Mouse (Mus musculus) myocyte (in vitro differentiated cells): ENCODE measurements around the gene Scarb1. TPM values are rescaled to one million over a fixed set of nuclear protein-coding genes. Genes with fewer than 3 reads are reported as not detected.

ENCODE experiments used
- H3K27me3 ChIP-seq: one replicate; pipeline ENCODE4 v1.6.1; 2011; ENCODE audit not compliant: control insufficient read depth, insufficient read depth, insufficient read length
- H3K36me3 ChIP-seq: one replicate; pipeline ENCODE4 v1.6.1; 2011; ENCODE audit not compliant: control insufficient read depth, insufficient read depth
- H3K4me2 ChIP-seq: one replicate; pipeline ENCODE4 v1.6.1; 2011; ENCODE audit warnings: low read depth, control low read depth
- H3K4me3 ChIP-seq: one replicate; pipeline ENCODE4 v1.5.1; 2011; ENCODE audit warnings: mild to moderate bottlenecking, control low read depth, moderate library complexity
- H3K79me2 ChIP-seq: one replicate; pipeline ENCODE4 v1.6.1; 2011; ENCODE audit not compliant: control insufficient read depth, insufficient read depth
- H3ac ChIP-seq: one replicate; pipeline ENCODE4 v1.6.1; 2011; ENCODE audit not compliant: control insufficient read depth, insufficient read length
- CEBPB ChIP-seq: IDR thresholded peaks from 2 replicates; pipeline ENCODE4 v1.6.1; 2011; ENCODE audit warnings: mild to moderate bottlenecking, moderate library complexity; ENCODE audit not compliant: poor library complexity, insufficient read depth, severe bottlenecking
- E2F4 ChIP-seq: IDR thresholded peaks from one replicate; pipeline ENCODE4 v1.6.1; 2011; ENCODE audit warnings: mild to moderate bottlenecking, control low read depth, moderate library complexity; ENCODE audit not compliant: insufficient read depth
- MAX ChIP-seq: IDR thresholded peaks from one replicate; pipeline ENCODE4 v1.6.1; 2011; ENCODE audit warnings: low read depth, mild to moderate bottlenecking, control low read depth
- MYOD1 ChIP-seq, 3 experiments: IDR thresholded peaks; one replicate each; pipeline ENCODE4 v1.6.1; 2011; ENCODE audit warnings: control low read depth in 2 of 3, low read depth in 2 of 3, mild to moderate bottlenecking in 2 of 3, moderate library complexity in 1 of 3; ENCODE audit not compliant: insufficient read length in 2 of 3, control insufficient read depth in 1 of 3
- MYOG ChIP-seq, 3 experiments: IDR thresholded peaks; one replicate each; pipeline ENCODE4 v1.6.1; 2011; ENCODE audit warnings: control low read depth in 2 of 3, low read depth in 2 of 3, mild to moderate bottlenecking in 2 of 3; ENCODE audit not compliant: insufficient read length in 2 of 3, control insufficient read depth in 1 of 3, insufficient read depth in 1 of 3
- POLR2A ChIP-seq: IDR thresholded peaks from one replicate; pipeline ENCODE4 v1.6.1; 2011; ENCODE audit warnings: low read depth, mild to moderate bottlenecking, control low read depth, moderate library complexity; ENCODE audit not compliant: insufficient read length
- POLR2AphosphoS2 ChIP-seq: IDR thresholded peaks from one replicate; pipeline ENCODE4 v1.6.1; 2011; ENCODE audit warnings: low read depth, control low read depth; ENCODE audit not compliant: insufficient read length
- REST ChIP-seq: IDR thresholded peaks from one replicate; pipeline ENCODE4 v1.6.1; 2011; ENCODE audit warnings: mild to moderate bottlenecking, control low read depth, moderate library complexity; ENCODE audit not compliant: insufficient read depth, insufficient read length
- SRF ChIP-seq: IDR thresholded peaks from one replicate; pipeline ENCODE4 v1.6.1; 2011; ENCODE audit warnings: low read depth; ENCODE audit not compliant: control insufficient read depth, insufficient read length
- TCF12 ChIP-seq: IDR thresholded peaks from one replicate; pipeline ENCODE4 v1.6.1; 2011; ENCODE audit warnings: mild to moderate bottlenecking, control low read depth; ENCODE audit not compliant: poor library complexity, insufficient read depth, severe bottlenecking
- TCF3 ChIP-seq: IDR thresholded peaks from one replicate; pipeline ENCODE4 v1.6.1; 2011; ENCODE audit warnings: low read depth, control low read depth; ENCODE audit not compliant: insufficient read length
- USF1 ChIP-seq: IDR thresholded peaks from one replicate; pipeline ENCODE4 v1.6.1; 2011; ENCODE audit warnings: low read depth, mild to moderate bottlenecking, control low read depth, moderate library complexity
- polyA plus RNA-seq: library from polyadenylated mRNA; unstranded; fragments of >200 nt; fragmentation: generic; extraction: Trizol; gene quantifications from one replicate; pipeline ENCODE4 v1.2.1, GENCODE M21; 2012; ENCODE audit warnings: missing spikeins

Gene Scarb1
- polyA plus RNA-seq, 1 experiment = 28.6 TPM

DNA sequence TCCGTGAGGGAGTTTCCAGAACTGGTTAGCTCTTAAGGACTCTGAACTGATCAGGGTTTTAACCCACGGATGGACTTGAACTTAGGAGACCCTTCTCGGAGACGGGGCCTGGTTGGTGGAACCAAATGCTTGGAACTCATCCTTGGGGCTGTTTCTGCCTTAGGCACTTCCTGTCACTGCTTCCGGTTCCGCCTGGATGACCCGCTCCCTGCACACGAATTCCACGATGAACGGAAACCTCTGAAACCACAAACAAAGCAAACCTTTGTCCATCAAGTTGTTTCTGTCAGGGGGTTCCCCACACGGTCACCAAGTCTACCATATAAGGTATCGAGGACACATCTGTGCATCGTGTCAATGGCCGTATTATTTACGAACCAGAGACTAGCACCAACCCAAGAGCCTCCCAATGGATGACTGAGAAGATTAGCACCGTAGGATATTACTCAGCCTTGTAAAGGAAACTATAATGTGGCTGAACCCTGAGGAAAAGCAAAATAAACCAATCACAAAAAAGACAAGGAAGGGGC, 20.2 kb upstream of the Scarb1 start:
- H3K79me2 ChIP-seq = no peaks in the 10 kb centered on the region
- H3ac ChIP-seq = no peak overlapping the region
- H3K4me2 ChIP-seq = no peak overlapping the region
- TF ChIP-seq E2F4 (no peak), MYOD1 (IDR thresholded peaks at IDR 0.05; ENCODE audit: control insufficient read depth in 1 of 3, insufficient read length in 2 of 3, low read depth in 2 of 3) (no peak), USF1 (no peak), MAX (no peak), TCF3 (no peak), POLR2AphosphoS2 (no peak), REST (no peak), MYOG (IDR thresholded peaks at IDR 0.05; ENCODE audit: control insufficient read depth in 1 of 3, insufficient read depth in 1 of 3, insufficient read length in 2 of 3, low read depth in 2 of 3) (no peak), POLR2A (no peak), SRF (no peak), CEBPB (no peak), TCF12 (no peak)
- H3K4me3 ChIP-seq = no peak overlapping the region
- no peaks in the 10 kb centered on the region for H3K36me3 ChIP-seq
- H3K27me3 ChIP-seq = no peaks in the 10 kb centered on the region

DNA sequence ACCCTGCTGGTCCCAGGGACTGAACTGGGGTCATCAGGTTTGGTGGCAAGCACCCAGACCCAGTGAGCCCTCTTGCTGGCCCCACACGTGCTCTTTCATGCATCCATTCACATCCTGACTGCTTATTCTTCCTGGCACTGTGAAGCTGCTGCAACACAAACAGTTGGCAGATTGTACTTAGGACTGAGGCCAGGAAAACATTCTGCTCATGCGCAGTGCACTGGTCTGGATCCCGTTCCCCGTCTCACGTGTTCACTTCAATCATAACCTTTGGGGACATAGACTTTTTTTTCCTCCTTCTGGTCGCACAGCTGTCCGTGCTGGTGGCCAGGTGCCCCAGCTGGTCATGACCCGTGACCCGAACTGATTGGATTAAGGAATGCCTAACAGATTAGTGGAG, 19.7 kb upstream of the Scarb1 start:
- TF ChIP-seq CEBPB (no peak), REST (no peak), POLR2AphosphoS2 (no peak), MYOD1 (IDR thresholded peaks at IDR 0.05; ENCODE audit: control insufficient read depth in 1 of 3, insufficient read length in 2 of 3, low read depth in 2 of 3) (no peak), USF1 (no peak), POLR2A (no peak), MAX (no peak), SRF (no peak), E2F4 (no peak), TCF3 (no peak), TCF12 (no peak)
- H3K36me3 ChIP-seq = no peaks in the 10 kb centered on the region
- H3K4me2 ChIP-seq = no peak overlapping the region
- H3K27me3 ChIP-seq = no peaks in the 10 kb centered on the region
- H3K4me3 ChIP-seq = no peak overlapping the region
- H3ac ChIP-seq = no peak overlapping the region
- no peaks in the 10 kb centered on the region for H3K79me2 ChIP-seq

DNA sequence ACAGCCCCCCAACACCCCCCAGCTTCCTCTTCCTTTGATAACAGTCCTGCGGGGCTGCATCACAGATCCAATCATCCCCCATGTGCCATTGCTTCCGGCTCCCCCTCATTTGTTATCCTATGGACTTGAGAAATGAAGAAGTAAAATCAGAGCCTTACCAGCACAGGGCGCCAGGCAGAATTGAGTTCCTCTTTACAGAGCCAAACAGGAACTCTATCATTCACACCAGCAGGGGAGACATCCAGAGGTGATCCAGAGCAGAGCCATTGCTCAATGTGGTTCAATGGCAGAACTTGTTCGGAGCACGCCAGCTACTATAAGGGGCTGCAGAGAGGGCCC, 17.3 kb upstream of the Scarb1 start:
- no peak overlapping the region for H3K4me3 ChIP-seq
- H3K4me2 ChIP-seq = no peak overlapping the region

DNA sequence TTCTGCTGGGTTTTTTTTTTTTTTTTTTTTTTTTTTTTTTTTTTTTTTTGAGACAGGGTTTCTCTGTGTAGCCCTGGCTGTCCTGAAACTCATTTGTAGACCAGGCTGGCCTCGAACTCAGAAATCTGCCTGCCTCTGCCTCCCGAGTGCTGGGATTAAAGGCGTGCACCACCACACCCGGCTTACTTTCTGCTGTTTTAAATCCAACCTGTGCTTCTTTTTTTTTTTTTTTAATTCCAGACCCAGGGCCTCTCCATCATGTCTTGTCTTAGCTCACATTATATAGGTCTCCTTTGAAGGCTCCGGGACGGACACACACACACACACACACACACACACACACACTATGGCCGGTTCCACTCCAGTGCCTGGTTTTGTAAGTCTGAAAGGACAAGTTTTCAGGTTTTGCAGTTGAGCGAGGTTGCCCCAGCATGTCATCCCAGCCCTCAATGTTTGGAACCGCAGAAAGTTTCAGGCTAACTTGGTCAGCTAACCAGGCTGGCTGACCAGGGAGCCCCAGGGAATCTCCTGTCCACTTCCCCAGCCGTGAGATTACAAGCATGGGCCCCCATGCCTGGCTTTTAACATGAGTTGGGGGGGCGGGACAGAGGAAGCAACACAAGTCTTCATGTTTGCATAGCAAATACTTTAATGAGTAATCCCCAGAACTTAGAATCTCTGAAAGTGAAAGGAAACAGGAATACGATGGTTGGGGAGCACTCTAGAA, 16.8 kb upstream of the Scarb1 start:
- no peaks in the 10 kb centered on the region for H3K79me2 ChIP-seq
- H3ac ChIP-seq = no peak overlapping the region
- TF ChIP-seq TCF12 = no peak
- no peak for TF ChIP-seq MYOG (IDR thresholded peaks at IDR 0.05; ENCODE audit: control insufficient read depth in 1 of 3, insufficient read depth in 1 of 3, insufficient read length in 2 of 3, low read depth in 2 of 3)
- TF ChIP-seq REST = no peak
- TF ChIP-seq MYOD1 (IDR thresholded peaks at IDR 0.05; ENCODE audit: control insufficient read depth in 1 of 3, insufficient read length in 2 of 3, low read depth in 2 of 3) = no peak
- TF ChIP-seq POLR2A = no peak
- no peak for TF ChIP-seq CEBPB
- no peak for TF ChIP-seq MAX
- TF ChIP-seq USF1 = no peak
- TF ChIP-seq TCF3 = no peak
- no peak for TF ChIP-seq E2F4
- TF ChIP-seq POLR2AphosphoS2 = no peak
- no peak for TF ChIP-seq SRF
- H3K36me3 ChIP-seq = no peaks in the 10 kb centered on the region
- no peaks in the 10 kb centered on the region for H3K27me3 ChIP-seq
- no peak overlapping the region for H3K4me2 ChIP-seq
- H3K4me3 ChIP-seq = no peak overlapping the region

More for the DNA sequence above, 17.3 kb upstream of the Scarb1 start:
- TF ChIP-seq SRF (no peak), TCF12 (no peak), POLR2A (no peak), MAX (no peak), REST (no peak), TCF3 (no peak), MYOD1 (IDR thresholded peaks at IDR 0.05; ENCODE audit: control insufficient read depth in 1 of 3, insufficient read length in 2 of 3, low read depth in 2 of 3) (no peak), E2F4 (no peak), CEBPB (no peak), POLR2AphosphoS2 (no peak), MYOG (IDR thresholded peaks at IDR 0.05; ENCODE audit: control insufficient read depth in 1 of 3, insufficient read depth in 1 of 3, insufficient read length in 2 of 3, low read depth in 2 of 3) (no peak)
- no peaks in the 10 kb centered on the region for H3K36me3 ChIP-seq
- no peaks in the 10 kb centered on the region for H3K27me3 ChIP-seq
- no peak overlapping the region for H3ac ChIP-seq
- H3K79me2 ChIP-seq = no peaks in the 10 kb centered on the region

DNA sequence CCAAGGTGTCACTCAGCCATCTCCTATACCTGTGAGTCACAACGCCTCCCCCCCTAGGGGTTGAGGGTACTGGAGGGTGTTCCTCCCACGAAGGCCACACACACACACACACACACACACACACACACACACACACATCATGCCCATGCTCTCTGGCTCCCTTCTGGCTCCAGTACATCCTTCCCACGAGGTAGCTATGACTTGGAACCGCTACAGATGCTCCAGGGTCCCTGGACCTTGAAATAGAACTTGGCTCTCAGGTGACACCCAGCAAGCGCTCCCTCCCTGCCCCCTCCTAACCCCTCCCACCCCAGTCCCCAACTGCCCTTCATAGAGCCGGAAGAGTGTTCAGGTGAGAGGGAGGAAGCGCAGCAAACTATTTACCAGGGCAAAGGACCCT, 14.8 kb upstream of the Scarb1 start:
- TF ChIP-seq REST (no peak), POLR2A (no peak), SRF (no peak), TCF12 (no peak), MAX (no peak), USF1 (no peak), CEBPB (no peak), TCF3 (no peak), E2F4 (no peak), MYOD1 (IDR thresholded peaks at IDR 0.05; ENCODE audit: control insufficient read depth in 1 of 3, insufficient read length in 2 of 3, low read depth in 2 of 3) (no peak), POLR2AphosphoS2 (no peak), MYOG (IDR thresholded peaks at IDR 0.05; ENCODE audit: control insufficient read depth in 1 of 3, insufficient read depth in 1 of 3, insufficient read length in 2 of 3, low read depth in 2 of 3) (no peak)
- H3K36me3 ChIP-seq = no peaks in the 10 kb centered on the region
- H3K27me3 ChIP-seq = no peaks in the 10 kb centered on the region
- H3K4me2 ChIP-seq = no peak overlapping the region
- H3K79me2 ChIP-seq = no peaks in the 10 kb centered on the region
- H3ac ChIP-seq = no peak overlapping the region
- H3K4me3 ChIP-seq = no peak overlapping the region
